Mouse (Mus musculus) lung, embryonic 16.5 days (tissue): ENCODE measurements around the gene Zer1. TPM values are rescaled to one million over a fixed set of nuclear protein-coding genes. Genes with fewer than 3 reads are reported as not detected.

Source experiments
- ATAC-seq: fragments of 200-750 bp; cut with Nextera tagmentation; 2 replicates; pipeline ENCODE4 v1.8.0; 2017; ENCODE audit warnings: low read depth, mild to moderate bottlenecking, moderate library complexity
- H3K27ac ChIP-seq: fragments of 300-500 bp; sonication (generic); 2 replicates; pipeline ENCODE4 v1.5.1; 2014; ENCODE audit warnings: mild to moderate bottlenecking, control low read depth, low read length
- H3K27me3 ChIP-seq: fragments of 300-500 bp; sonication (generic); 2 replicates; pipeline ENCODE4 v1.6.1; 2014; ENCODE audit warnings: low read depth, low read length, mixed read lengths; ENCODE audit not compliant: control insufficient read depth, insufficient read depth
- H3K36me3 ChIP-seq: fragments of 300-500 bp; sonication (generic); 2 replicates; pipeline ENCODE4 v1.6.1; 2014; ENCODE audit warnings: low read length; ENCODE audit not compliant: control insufficient read depth, insufficient read depth
- H3K4me1 ChIP-seq: fragments of 300-500 bp; sonication (generic); replicated peaks from 2 replicates; pipeline ENCODE4 v1.6.1; 2014; ENCODE audit warnings: low read length, mixed read lengths; ENCODE audit not compliant: control insufficient read depth, insufficient read depth
- H3K4me2 ChIP-seq: fragments of 300-500 bp; sonication (generic); 2 replicates; pipeline ENCODE4 v1.6.1; 2014; ENCODE audit warnings: low read depth, low read length, control low read depth
- H3K4me3 ChIP-seq: fragments of 300-500 bp; sonication (generic); 2 replicates; pipeline ENCODE4 v1.5.1; 2014; ENCODE audit warnings: mild to moderate bottlenecking, low read length, control low read depth
- H3K9ac ChIP-seq: fragments of 300-500 bp; sonication (generic); 2 replicates; pipeline ENCODE4 v1.6.1; 2014; ENCODE audit warnings: low read length, control low read depth
- H3K9me3 ChIP-seq: fragments of 300-500 bp; sonication (generic); 2 replicates; pipeline ENCODE4 v1.6.1; 2016; ENCODE audit warnings: low read length; ENCODE audit not compliant: control insufficient read depth
- WGBS: fragments of 180-500 bp; shearing (Covaris S2); extraction: QIAGEN DNeasy Blood & Tissue Kit; methylation state at CpG from one replicate; pipeline ENCODE4 v1.1.7; 2014; 5-methylcytosine and 5-hydroxymethylcytosine counted together
- polyA plus RNA-seq: library from polyadenylated mRNA; unstranded; fragments of >200 nt; fragmentation: Nextera tagmentation; extraction: Ambion mirVana; gene quantifications from 2 replicates; pipeline ENCODE4 v1.2.1, GENCODE M21; 2015

Zer1 gene
- polyA plus RNA-seq, 1 experiment from 2014 or later: 6.1 TPM

- no peaks in the 10 kb centered on the region for H3K27me3 ChIP-seq
- 89% methylated on average over 8 of the region's 9 CpGs for WGBS
- H3K4me3 ChIP-seq: no peak overlapping the region
- ATAC-seq: no peak
- H3K36me3 ChIP-seq: peaks cover 8% of the 10 kb centered on the region; the same call in 1 of the 2 replicates
- H3K4me2 ChIP-seq: no peak overlapping the region
- no peaks in the 10 kb centered on the region for H3K9me3 ChIP-seq
- H3K4me1 ChIP-seq: peaks cover 6% of the 10 kb centered on the region; the same call in 1 of the 2 replicates
- H3K9ac ChIP-seq: no peak overlapping the region
- H3K27ac ChIP-seq: no peak overlapping the region
Measured at GRCm38 (mm10) chr2:30076439-30076838, 47.9 kb downstream of the Zer1 start.

DNA sequence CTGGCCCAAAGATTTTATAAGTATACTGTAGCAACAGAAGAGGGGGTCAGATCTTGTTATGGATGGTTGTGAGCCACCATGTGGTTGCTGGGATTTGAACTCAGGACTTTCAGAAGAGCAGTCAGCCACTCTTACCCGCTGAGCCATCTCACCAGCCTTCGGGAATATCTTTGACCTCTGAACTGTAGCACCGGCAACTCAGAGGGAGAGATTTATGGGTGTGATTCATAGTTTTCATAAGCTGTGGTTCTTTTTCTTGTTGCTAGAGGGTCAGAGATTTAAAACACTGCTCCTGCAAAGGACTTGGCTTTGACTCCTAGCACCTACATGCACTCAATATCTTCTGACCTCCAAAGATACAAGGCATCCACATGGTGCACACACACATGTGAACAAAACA, 48.8 kb downstream of the Zer1 start:
- Histone ChIP-seq H3K9ac (no peak overlapping the region), H3K4me3 (no peak overlapping the region), H3K36me3 (peaks cover 9% of the 10 kb centered on the region), H3K9me3 (no peaks in the 10 kb centered on the region), H3K4me2 (no peak overlapping the region), H3K27ac (no peak overlapping the region), H3K4me1 (peaks cover 6% of the 10 kb centered on the region; the same call in 1 of the 2 replicates), H3K27me3 (no peaks in the 10 kb centered on the region)
- WGBS: 61% methylated on average over 3 of the region's 3 CpGs
- no peak for ATAC-seq

DNA sequence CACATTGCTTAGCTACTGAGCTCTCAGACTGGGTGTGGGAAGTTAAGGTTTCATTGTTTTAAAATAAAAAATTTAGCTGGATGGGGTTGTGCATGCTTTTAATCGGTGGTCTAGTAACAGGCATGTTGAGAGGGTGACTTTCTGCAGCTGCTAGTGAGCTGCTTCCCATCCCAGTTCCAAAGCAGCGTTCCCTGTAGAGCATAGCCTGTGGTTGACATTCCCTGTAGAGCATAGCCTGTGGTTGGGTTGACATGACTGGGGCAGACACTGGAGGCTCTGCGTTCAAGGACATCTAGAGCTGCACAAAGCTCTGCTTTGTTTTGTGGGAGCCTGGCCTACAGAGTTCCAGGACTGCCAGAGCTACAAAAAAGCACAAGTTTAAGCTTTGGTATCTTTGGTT, 51.1 kb downstream of the Zer1 start:
- Histone ChIP-seq H3K36me3 (peaks cover 22% of the 10 kb centered on the region), H3K4me2 (no peak overlapping the region), H3K9ac (no peak overlapping the region), H3K4me1 (peaks cover 6% of the 10 kb centered on the region), H3K27me3 (no peaks in the 10 kb centered on the region), H3K9me3 (no peaks in the 10 kb centered on the region), H3K27ac (no peak overlapping the region), H3K4me3 (no peak overlapping the region)
- ATAC-seq: no peak
- WGBS: 79% methylated on average over 3 of the region's 3 CpGs

GRCm38 (mm10) chr2:30072875-30073274, 51.5 kb downstream of the Zer1 start:
- ATAC-seq: no peak
- Histone ChIP-seq H3K27me3 (no peaks in the 10 kb centered on the region), H3K36me3 (peaks cover 22% of the 10 kb centered on the region), H3K4me3 (no peak overlapping the region), H3K9me3 (no peaks in the 10 kb centered on the region), H3K9ac (no peak overlapping the region), H3K4me2 (no peak overlapping the region), H3K4me1 (peaks cover 7% of the 10 kb centered on the region), H3K27ac (no peak overlapping the region)
- WGBS: 79% methylated on average over 7 of the region's 7 CpGs

DNA sequence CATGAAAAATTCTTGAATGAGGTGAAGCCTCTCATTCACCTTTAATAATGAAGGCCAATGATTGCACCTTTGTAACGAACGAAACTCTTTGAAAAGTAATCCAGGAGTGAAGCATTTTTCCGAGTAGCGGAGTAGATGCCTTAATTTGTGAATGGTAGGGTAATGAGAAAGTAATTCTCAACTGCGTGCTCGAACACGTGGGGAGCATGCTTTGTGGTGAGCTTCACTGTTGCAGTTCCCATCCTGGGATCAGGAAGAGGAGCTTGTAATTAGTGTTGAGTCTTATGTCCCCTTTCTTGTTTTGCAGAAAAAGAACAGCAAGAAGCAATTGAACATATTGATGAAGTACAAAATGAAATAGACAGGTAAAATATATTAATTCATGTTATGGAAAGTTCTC, 56.4 kb downstream of the Zer1 start:
- Histone ChIP-seq H3K27me3 (no peaks in the 10 kb centered on the region), H3K4me3 (peak overlapping the region; percentile 100), H3K4me1 (peaks cover 31% of the 10 kb centered on the region), H3K4me2 (peak overlapping the region; percentile 79), H3K36me3 (peaks cover 22% of the 10 kb centered on the region), H3K9ac (peak overlapping the region; percentile 99), H3K27ac (no peak overlapping the region), H3K9me3 (no peaks in the 10 kb centered on the region)
- ATAC-seq: no peak
- 14% methylated on average over 7 of the region's 7 CpGs for WGBS

DNA sequence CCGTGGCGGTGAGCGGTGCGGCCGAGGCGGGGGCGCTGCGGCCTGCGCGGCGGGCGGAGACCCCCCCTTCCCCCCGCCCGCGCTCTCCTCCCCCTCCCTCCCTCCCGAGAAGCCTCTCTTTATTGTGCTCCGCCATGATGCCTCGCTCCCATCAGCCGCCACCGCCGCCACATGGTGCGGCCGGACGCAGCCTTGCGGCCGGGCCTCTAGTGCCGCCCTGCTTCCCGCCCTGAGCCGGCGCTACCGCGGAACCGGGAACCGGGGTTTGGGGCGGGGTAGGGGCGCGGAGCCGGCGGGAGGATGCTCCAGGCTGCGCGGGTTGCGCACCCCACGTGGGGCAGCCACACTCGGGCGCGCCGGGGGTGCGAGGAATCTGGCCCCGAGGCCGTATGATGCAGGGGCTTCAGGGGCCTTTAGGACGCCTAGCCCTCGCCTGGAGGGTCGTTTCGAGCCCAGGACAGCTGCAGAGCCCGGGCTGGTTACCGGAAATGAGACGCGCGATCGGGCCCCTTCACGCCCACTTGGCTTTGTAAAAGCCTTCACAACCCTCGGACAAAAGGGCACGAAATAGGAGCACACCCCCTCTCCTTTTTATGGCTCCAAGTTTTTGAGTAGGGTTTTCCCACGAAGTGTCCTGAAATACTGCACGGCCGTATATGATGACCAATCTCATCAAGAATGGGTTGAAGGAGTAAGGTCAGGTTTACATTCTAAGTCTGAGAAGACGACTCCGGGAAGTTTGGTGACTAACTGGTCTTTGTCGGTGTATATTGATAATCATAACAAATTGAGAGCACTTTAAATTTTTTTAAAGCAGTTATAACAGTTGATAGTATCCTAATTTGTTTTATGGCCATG, 57.1 kb downstream of the Zer1 start:
- ATAC-seq: peak; percentile 29
- Histone ChIP-seq H3K36me3 (peaks cover 18% of the 10 kb centered on the region), H3K4me1 (peaks cover 31% of the 10 kb centered on the region), H3K27ac (peak overlapping the region; percentile 99), H3K27me3 (no peaks in the 10 kb centered on the region), H3K9ac (peak overlapping the region; percentile 99), H3K9me3 (no peaks in the 10 kb centered on the region), H3K4me3 (peak overlapping the region; percentile 100), H3K4me2 (peak overlapping the region; percentile 79)
- WGBS: under 1% methylated on average over 53 of the region's 69 CpGs

- peak; percentile 94 for ATAC-seq
- H3K27ac ChIP-seq: peak overlapping the region; percentile 99
- 0% methylated on average over 37 of the region's 101 CpGs for WGBS
- peak overlapping the region; percentile 100 for H3K4me3 ChIP-seq
- peaks cover 32% of the 10 kb centered on the region for H3K4me1 ChIP-seq
- peak overlapping the region; percentile 99 for H3K9ac ChIP-seq
- H3K9me3 ChIP-seq: no peaks in the 10 kb centered on the region
- H3K4me2 ChIP-seq: peak overlapping the region; percentile 67
- peaks cover 14% of the 10 kb centered on the region for H3K36me3 ChIP-seq
- H3K27me3 ChIP-seq: no peaks in the 10 kb centered on the region
Measured at GRCm38 (mm10) chr2:30066046-30066901, 58.1 kb downstream of the Zer1 start.

GRCm38 (mm10) chr2:30064298-30064697, 60.1 kb downstream of the Zer1 start:
- Histone ChIP-seq H3K27me3 (no peaks in the 10 kb centered on the region), H3K9me3 (no peaks in the 10 kb centered on the region), H3K4me1 (peaks cover 35% of the 10 kb centered on the region), H3K4me2 (peak overlapping the region; percentile 79), H3K9ac (peak overlapping the region; percentile 6; the same call in 1 of the 2 replicates), H3K27ac (peak overlapping the region; percentile 97), H3K4me3 (peak overlapping the region; percentile 64), H3K36me3 (peaks cover 7% of the 10 kb centered on the region)
- no peak for ATAC-seq
- 32% methylated on average over 3 of the region's 3 CpGs for WGBS

GRCm38 (mm10) chr2:30063791-30064190, 60.6 kb downstream of the Zer1 start:
- peak overlapping the region; percentile 85 for H3K9ac ChIP-seq

More at GRCm38 (mm10) chr2:30063791-30064190, 60.6 kb downstream of the Zer1 start:
- WGBS: 13% methylated on average over 3 of the region's 3 CpGs
- H3K36me3 ChIP-seq: peaks cover 5% of the 10 kb centered on the region; the same call in 1 of the 2 replicates
- no peaks in the 10 kb centered on the region for H3K9me3 ChIP-seq
- H3K27ac ChIP-seq: peak overlapping the region; percentile 97
- H3K27me3 ChIP-seq: no peaks in the 10 kb centered on the region
- H3K4me3 ChIP-seq: peak overlapping the region; percentile 64
- H3K4me2 ChIP-seq: peak overlapping the region; percentile 79
- H3K4me1 ChIP-seq: peaks cover 35% of the 10 kb centered on the region
- ATAC-seq: no peak
